Mouse (Mus musculus) mature B cell (primary cell): ENCODE measurements around the gene Trim71.
"Not testable (repeated sequence)": the region's sequence is repeated elsewhere in the genome, so short reads cannot be mapped to it uniquely, and the experiment has no call there.

Experiments
- in situ Hi-C: fragments of 300-500 bp; cut with MboI; formaldehyde crosslinking; loops from 2 replicates; pipeline ENCODE4 v1.14.3; 2019

Trim71 gene

GRCm38 (mm10) chr9:114525891-114526290, 38.3 kb downstream of the Trim71 start:
- in situ Hi-C loops = no loop called here

DNA sequence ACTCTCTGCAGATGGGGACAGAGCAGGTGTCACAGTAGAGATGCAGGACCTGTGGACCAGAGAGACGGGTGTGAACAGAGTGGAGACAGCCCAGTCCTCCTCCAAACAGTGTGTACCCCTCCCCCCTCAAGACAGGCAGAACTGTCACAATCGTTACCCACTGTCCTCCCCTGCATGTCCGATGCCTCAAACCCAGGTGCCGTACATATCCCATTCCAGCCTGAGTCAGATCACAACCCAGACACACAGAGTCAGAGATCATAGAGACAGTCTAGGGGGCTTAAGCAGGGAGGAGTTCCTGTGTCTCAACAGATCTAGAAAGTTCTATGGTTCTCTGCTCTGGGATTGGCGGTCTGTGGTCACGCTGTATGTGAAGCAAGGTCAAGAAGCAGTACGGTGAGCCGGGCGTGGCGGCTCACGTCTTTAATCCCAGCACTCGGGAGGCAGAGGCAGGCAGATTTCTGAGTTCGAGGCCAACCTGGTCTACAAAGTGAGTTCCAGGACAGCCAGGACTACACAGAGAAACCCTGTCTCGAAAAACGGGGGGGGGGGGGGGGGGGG, 39.0 kb downstream of the Trim71 start:
- in situ Hi-C loops = no loop called here

DNA sequence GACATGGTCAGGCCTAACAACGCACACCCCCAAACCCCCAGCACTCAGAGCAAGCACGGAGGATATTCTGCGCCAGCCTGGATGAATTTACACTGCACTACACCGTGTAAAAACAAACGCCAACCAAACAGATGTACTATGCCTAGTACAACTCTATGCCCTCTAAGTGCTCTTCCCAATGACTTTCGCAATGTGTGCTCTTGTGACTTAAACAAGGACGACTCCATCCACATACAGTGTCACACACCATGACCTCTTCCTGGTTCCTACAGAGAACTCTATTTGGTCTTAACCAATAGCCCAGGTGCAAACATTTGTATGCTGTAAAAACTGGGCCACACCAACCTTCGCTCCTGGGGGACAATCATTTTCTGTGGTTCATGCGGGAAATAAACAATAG, 41.7 kb downstream of the Trim71 start:
- in situ Hi-C loops = no loop called here

DNA sequence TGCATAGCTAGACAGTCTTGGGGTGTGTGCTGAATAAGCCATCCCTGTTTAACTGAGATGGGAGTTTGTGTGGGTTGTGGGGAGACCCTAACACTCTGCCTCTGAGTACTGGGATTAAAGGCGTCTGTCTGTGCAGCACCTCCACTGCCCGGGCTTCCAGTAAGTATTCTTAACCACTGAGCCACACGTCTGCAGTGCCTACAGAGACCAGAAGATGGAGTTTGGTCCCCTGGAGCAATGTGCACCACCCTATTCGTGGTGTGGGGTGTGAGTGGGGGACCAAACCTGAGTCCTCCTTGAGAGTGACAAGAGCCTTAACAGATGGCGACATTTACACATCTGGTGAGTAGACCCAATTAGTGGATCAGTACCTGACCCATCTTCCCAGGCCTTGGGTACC, 42.1 kb downstream of the Trim71 start:
- in situ Hi-C loops = no loop called here

DNA sequence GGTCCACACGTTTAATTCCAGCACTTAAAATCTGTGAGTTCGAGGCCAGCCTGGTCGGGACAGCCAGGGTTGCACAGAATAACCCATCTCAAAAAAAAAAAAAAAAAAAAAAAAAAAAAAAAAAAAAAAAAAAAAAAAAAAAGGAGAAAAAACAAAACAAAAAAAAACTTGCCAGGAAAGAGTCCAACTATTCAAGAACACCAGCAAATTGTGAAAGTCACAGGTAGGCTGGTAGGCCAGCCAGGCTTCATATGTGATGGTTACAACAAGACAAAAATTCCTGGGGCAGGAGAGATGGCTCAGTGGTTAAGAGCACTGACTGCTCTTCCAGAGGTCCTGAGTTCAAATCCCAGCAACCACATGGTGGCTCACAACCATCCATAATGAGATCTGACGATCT, 43.6 kb downstream of the Trim71 start:
- in situ Hi-C loops = not testable (repeated sequence)

DNA sequence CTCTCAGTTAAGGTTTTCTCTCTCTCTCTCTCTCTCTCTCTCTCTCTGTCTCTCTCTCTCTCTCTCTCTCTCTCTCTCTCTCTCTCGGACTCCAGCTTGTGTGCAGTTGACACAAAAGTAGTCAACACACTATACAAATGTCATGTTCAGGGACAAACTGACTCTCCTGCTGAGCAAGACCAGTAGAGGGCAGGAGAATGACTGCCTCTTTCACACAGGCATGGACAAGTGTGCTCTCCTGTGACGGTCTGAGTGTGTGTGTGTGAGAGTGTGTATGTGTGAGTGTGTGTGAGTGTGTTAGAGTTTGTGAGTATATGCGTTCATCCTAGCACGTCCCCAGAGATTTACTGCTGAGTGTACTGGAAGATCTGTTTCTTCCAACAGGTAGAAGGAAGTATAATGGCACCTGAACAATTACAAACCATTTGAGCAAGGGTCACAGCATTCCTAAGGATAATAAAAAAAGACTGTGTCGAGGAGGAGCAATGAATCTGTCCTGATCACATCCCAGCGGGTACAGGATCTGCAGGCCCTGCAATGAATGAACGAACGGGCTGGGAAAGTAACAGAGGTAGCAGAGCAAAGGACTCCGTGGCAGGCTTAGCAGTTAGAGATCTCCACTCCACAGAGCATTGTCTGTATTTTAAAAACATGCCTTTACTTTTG, 45.2 kb downstream of the Trim71 start:
- in situ Hi-C loops = no loop called here

GRCm38 (mm10) chr9:114517924-114518497, 46.2 kb downstream of the Trim71 start:
- in situ Hi-C loops = no loop called here

GRCm38 (mm10) chr9:114515364-114515763, 48.8 kb downstream of the Trim71 start, which contains the start of gene C130032M10Rik:
TSS of gene C130032M10Rik (plus strand) at chr9:114515697.
- in situ Hi-C loops = no loop called here

- in situ Hi-C loops = no loop called here
Observed at GRCm38 (mm10) chr9:114512831-114513230, 51.3 kb downstream of the Trim71 start.

DNA sequence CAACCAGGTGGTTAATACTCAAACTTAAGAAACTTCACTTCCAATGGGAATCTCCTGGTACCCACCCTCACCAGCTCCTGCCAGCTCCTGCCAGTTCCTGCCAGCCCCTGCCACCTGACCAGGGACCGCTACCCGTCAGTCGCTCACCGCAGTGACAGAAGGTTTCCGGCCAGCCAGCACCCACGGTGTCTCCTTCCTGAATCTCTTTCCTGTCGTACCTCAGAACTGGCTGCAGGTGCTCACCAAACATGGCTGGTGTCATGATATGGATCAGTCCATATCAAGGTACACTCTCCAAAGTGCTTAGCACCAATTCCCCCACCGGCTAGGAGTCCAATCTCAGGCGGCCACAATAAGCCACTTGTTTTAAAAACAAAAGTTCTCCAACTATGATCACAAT, 54.4 kb downstream of the Trim71 start:
- in situ Hi-C loops = no loop called here

DNA sequence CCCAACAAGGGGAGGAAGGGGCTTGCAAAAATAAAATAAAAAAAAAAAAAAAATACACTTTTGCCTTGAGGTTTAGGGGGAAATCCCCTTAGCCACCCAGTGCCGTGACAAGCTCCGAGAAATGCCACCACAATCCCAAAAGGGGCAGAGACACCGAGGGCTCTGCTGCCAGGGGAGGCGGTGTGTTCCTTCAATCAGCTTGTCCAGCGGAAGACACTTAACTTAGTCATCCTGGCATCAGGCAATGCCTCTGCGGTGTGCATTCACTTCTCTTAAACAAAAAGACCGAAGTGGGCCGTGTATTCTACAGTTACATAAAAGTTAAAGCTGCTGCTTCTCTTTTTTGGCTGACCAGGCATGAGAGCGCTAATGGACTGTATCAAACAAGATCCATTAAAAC, 56.7 kb downstream of the Trim71 start:
- in situ Hi-C loops = no loop called here

DNA sequence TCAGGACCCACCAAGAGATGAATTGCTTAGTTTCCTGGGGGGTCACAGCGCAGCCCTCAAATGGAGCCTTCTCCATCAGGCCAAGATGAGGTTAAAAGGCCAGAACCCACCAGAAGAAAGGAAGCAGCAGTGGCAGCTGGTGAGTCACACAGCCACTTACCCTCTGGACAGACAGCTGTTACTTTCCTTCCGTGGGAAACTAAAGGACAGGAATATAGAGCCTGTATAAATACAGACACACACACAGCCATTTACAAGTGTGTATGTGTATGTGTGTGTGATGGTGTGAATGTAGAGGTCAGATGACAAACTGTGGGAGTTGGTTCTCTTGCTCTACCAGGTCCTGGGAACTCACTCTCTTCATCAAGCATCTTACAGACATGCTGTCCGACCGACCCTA, 57.6 kb downstream of the Trim71 start:
- in situ Hi-C loops = no loop called here

- in situ Hi-C loops = no loop called here
Observed at GRCm38 (mm10) chr9:114504816-114505215, 59.4 kb downstream of the Trim71 start, which contains the start of gene Ccr4. TSS of gene Ccr4 (minus strand) at chr9:114504916.

GRCm38 (mm10) chr9:114502711-114503427, 61.3 kb downstream of the Trim71 start:
- in situ Hi-C loops = no loop called here

DNA sequence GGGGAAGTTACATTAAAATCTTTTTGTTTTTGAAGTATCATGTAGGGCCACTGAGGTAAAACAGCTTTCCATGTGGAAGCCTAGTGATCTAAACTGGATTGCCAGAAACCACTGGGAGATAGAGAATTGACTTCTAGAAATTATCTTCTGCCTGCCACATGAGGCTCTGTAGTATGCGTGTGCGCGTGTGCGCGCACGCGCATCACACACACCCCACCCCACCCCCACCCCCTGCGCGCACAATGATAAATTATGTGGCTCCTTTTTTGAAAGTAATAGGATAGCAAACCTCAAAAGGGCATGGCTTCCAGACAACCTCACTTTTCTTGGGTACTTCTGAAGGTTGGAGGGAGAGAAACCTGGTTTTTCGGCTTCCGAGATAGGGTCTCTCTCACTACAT, 62.3 kb downstream of the Trim71 start:
- in situ Hi-C loops = no loop called here

GRCm38 (mm10) chr9:114501111-114501510, 63.1 kb downstream of the Trim71 start:
- in situ Hi-C loops = no loop called here

GRCm38 (mm10) chr9:114499783-114500515, 64.2 kb downstream of the Trim71 start:
- in situ Hi-C loops = no loop called here

- in situ Hi-C loops = no loop called here
Observed at GRCm38 (mm10) chr9:114498218-114498617, 66.0 kb downstream of the Trim71 start.

DNA sequence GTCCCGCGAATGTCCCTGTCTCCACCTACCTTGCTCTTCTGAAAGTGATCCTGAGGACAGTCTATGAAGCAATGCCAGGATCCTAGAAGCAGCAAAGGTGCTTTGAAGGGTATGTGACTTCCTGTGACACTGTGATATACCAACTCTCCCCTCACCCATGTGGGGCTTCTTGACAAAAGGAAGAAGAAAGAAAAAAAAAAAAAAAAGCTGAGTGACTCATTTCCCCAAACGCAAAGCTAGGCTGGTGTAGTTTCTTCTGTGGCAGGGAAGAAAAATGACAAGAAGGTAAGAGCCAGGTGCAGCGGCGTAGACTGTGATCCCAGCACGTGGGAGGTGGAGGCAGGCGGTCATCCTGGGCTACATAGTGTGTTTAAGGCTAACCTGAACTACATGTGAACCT, 67.7 kb downstream of the Trim71 start:
- in situ Hi-C loops = no loop called here

GRCm38 (mm10) chr9:114487481-114488258, 76.5 kb downstream of the Trim71 start:
- in situ Hi-C loops = no loop called here

DNA sequence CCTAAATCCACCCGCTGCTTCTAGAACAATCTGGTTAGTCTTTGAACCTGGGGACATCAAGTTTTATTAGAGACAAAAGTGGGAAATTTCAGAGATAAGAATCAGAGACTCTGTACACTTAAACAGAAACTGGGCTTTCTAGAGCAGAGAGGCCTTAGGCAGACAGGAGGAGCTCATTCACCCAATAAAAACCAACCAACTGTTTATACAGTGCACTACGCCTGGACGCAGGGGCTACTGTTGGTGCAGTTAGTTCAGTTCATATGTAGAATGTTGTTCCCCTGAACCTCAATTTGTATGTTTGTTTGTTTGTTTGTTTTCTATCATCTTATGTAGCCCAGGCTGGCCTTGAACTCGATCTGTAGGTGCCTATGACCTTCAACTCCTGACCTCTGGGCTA, 77.4 kb downstream of the Trim71 start:
- in situ Hi-C loops = no loop called here
